Mouse (Mus musculus): Measurements from ENCODE around the gene Ankrd55. TPM values are rescaled to one million over a fixed set of nuclear protein-coding genes. Genes with fewer than 3 reads are reported as not detected.

Ankrd55 gene
- total and polyA plus RNA-seq, 3 experiments, result 1.1 to 2.2 (median 1.1) TPM

- Histone ChIP-seq H3K36me3 (replicated peaks in 1 of 2; ENCODE audit: control insufficient read depth in 1 of 2, insufficient read depth in 1 of 2, low read length in 1 of 2) (no peaks in the 10 kb centered on the region), H3K4me1 (ENCODE audit: control insufficient read depth in 1 of 2, insufficient read depth in 2 of 2) (peaks cover 11 to 49% of the 10 kb centered on the region in 2 experiments), H3K27ac (ENCODE audit: insufficient read depth, low read depth) (no peak overlapping the region), H3K9me3 (replicated peaks; ENCODE audit: low read length) (peaks cover 8% of the 10 kb centered on the region), H3K4me2 (ENCODE audit: insufficient read depth, low read depth, poor library complexity, severe bottlenecking) (no peak overlapping the region), H3K9ac (ENCODE audit: insufficient read depth, low read depth) (no peak overlapping the region), H3K27me3 (replicated peaks) (no peaks in the 10 kb centered on the region), H3K79me2 (replicated peaks; ENCODE audit: control insufficient read depth, extremely low read depth, insufficient read depth, poor library complexity, severe bottlenecking) (no peaks in the 10 kb centered on the region), H3K4me3 (replicated peaks in 1 of 3; ENCODE audit: low read depth in 2 of 3, low read length in 2 of 3, poor library complexity in 1 of 3) (no peak overlapping the region)
- peak; percentile 91 for DNase-seq (ENCODE audit: extremely low read depth)
- dilution Hi-C loops (cut with MboI; ENCODE audit: extremely low pct_ligation_motif_present, extremely low pct_unique_long_range_greater_than_20kb, low sequenced_read_pairs) (no loop called here), in situ Hi-C loops (cut with MboI; ENCODE audit: low pct_ligation_motif_present, low pct_unique_long_range_greater_than_20kb, low sequenced_read_pairs) (loop anchor here (25.0 kb wide), 2 partner anchors 600 to 750 kb away; partner anchors contain the start of genes Cdc20b and Gpx8)
- TF ChIP-seq TBP (conservative IDR thresholded peaks at IDR 0.05; ENCODE audit: low read depth, low read length), result no peak
- TF ChIP-seq BHLHE40 (IDR thresholded peaks at IDR 0.05; ENCODE audit: low read depth, low read length), result peak; percentile 95
- no peak for TF ChIP-seq ZMIZ1 (IDR thresholded peaks at IDR 0.05; ENCODE audit: low read depth, low read length)
- peak; percentile 50 for TF ChIP-seq MAX (IDR thresholded peaks at IDR 0.05; ENCODE audit: low read length)
- peak; percentile 100 for TF ChIP-seq JUN (IDR thresholded peaks at IDR 0.05; ENCODE audit: insufficient read depth, low read depth, low read length)
- no peak for TF ChIP-seq USF1 (IDR thresholded peaks at IDR 0.05; ENCODE audit: low read depth, low read length)
- TF ChIP-seq KAT2A (IDR thresholded peaks at IDR 0.05; ENCODE audit: insufficient replicate concordance, low read length), result no peak
- peak; percentile 100 for TF ChIP-seq EP300 (IDR thresholded peaks at IDR 0.05; ENCODE audit: low read length)
- TF ChIP-seq RAD21 (IDR thresholded peaks at IDR 0.05; ENCODE audit: low read depth, low read length), result no peak
- TF ChIP-seq MAZ (IDR thresholded peaks at IDR 0.05; ENCODE audit: low read depth, low read length), result 0 out of 2 replicates have a peak, but pooled peaks have one; percentile 19
- TF ChIP-seq POLR2AphosphoS2 (IDR thresholded peaks at IDR 0.05; ENCODE audit: low read depth, low read length), result no peak
- no peak for TF ChIP-seq ELF1 (IDR thresholded peaks at IDR 0.05; ENCODE audit: low read depth, low read length)
- TF ChIP-seq UBTF (IDR thresholded peaks at IDR 0.05; ENCODE audit: low read depth, low read length), result peak; percentile 77; the same call in 1 of the 2 replicates
- no peak for TF ChIP-seq NELFE (IDR thresholded peaks at IDR 0.05; ENCODE audit: low read depth, low read length)
- TF ChIP-seq USF2 (conservative IDR thresholded peaks at IDR 0.05; ENCODE audit: low read depth, low read length), result no peak
- no peak for TF ChIP-seq POLR2A (IDR thresholded peaks at IDR 0.05; ENCODE audit: low read depth, low read length)
- no peak for TF ChIP-seq CTCF (conservative IDR thresholded peaks at IDR 0.05 in 1 of 2, IDR thresholded peaks at IDR 0.05 in 1 of 2; ENCODE audit: low read depth in 2 of 2, low read length in 2 of 2)
- peak; percentile 93 for TF ChIP-seq MEF2A (IDR thresholded peaks at IDR 0.05; ENCODE audit: borderline replicate concordance, low read depth, low read length)
- TF ChIP-seq HCFC1 (IDR thresholded peaks at IDR 0.05; ENCODE audit: low read depth, low read length), result peak; percentile 40; the same call in 1 of the 2 replicates
- peak; percentile 99 for TF ChIP-seq ETS1 (conservative IDR thresholded peaks at IDR 0.05; ENCODE audit: low read depth, low read length)
- TF ChIP-seq IRF4 (IDR thresholded peaks at IDR 0.05; ENCODE audit: low read depth, low read length), result peak; percentile 99
- peak; percentile 99 for TF ChIP-seq RCOR1 (conservative IDR thresholded peaks at IDR 0.05; ENCODE audit: low read depth, low read length)
- peak; percentile 70 for TF ChIP-seq GABPA (IDR thresholded peaks at IDR 0.05; ENCODE audit: insufficient replicate concordance, low read depth, low read length)
- peak; percentile 100 for TF ChIP-seq MAFK (IDR thresholded peaks at IDR 0.05; ENCODE audit: insufficient replicate concordance, low read length)
- TF ChIP-seq CHD1 (IDR thresholded peaks at IDR 0.05; ENCODE audit: low read depth, low read length), result no peak
- TF ChIP-seq SIN3A (IDR thresholded peaks at IDR 0.05; ENCODE audit: low read length), result peak; percentile 95
- peak; percentile 49; the same call in 1 of the 2 replicates for TF ChIP-seq ZNF384 (IDR thresholded peaks at IDR 0.05; ENCODE audit: low read depth, low read length)
- peak; percentile 80 for TF ChIP-seq CHD2 (IDR thresholded peaks at IDR 0.05; ENCODE audit: low read length)
- TF ChIP-seq MXI1 (IDR thresholded peaks at IDR 0.05; ENCODE audit: low read depth, low read length), result no peak; the same call in 1 of the 2 replicates
- TF ChIP-seq MYC (IDR thresholded peaks at IDR 0.05; ENCODE audit: low read depth, low read length), result peak; percentile 75
- no peak for TF ChIP-seq ZC3H11A (IDR thresholded peaks at IDR 0.05; ENCODE audit: low read depth, low read length)
- TF ChIP-seq PAX5 (IDR thresholded peaks at IDR 0.05; ENCODE audit: low read length), result no peak
- no peak for TF ChIP-seq NRF1 (IDR thresholded peaks at IDR 0.05; ENCODE audit: low read depth, low read length)
- no peak for TF ChIP-seq SMC3 (IDR thresholded peaks at IDR 0.05; ENCODE audit: low read depth, low read length)
- TF ChIP-seq ZKSCAN1 (IDR thresholded peaks at IDR 0.05; ENCODE audit: borderline replicate concordance, low read depth, low read length), result no peak
- peak; percentile 78 for TF ChIP-seq TCF12 (IDR thresholded peaks at IDR 0.05; ENCODE audit: low read depth, low read length)
- no peak for TF ChIP-seq E2F4 (IDR thresholded peaks at IDR 0.05; ENCODE audit: insufficient replicate concordance, low read depth, low read length)
- peak; percentile 100 for TF ChIP-seq JUND (conservative IDR thresholded peaks at IDR 0.05; ENCODE audit: low read depth, low read length)
Measured at GRCm38 (mm10) chr13:112287135-112287534, 1.1 kb upstream of the Ankrd55 start.
